Mouse (Mus musculus) midbrain, embryonic 15.5 days (tissue): ENCODE data around the gene Mtf1. TPM values are rescaled to one million over a fixed set of nuclear protein-coding genes. Genes with fewer than 3 reads are reported as not detected.

ENCODE experiments used
- ATAC-seq: fragments of 200-750 bp; cut with Nextera tagmentation; replicated peaks from 2 replicates; pipeline ENCODE4 v1.8.0; 2017; ENCODE audit warnings: moderate TSS enrichment
- H3K27ac ChIP-seq: fragments of 300-500 bp; sonication (generic); 2 replicates; pipeline ENCODE4 v1.5.1; 2015; ENCODE audit warnings: mild to moderate bottlenecking, inconsistent platforms
- H3K27me3 ChIP-seq: fragments of 300-500 bp; sonication (generic); replicated peaks from 2 replicates; pipeline ENCODE4 v1.6.1; 2015; ENCODE audit warnings: inconsistent platforms
- H3K36me3 ChIP-seq: fragments of 300-500 bp; sonication (generic); replicated peaks from 2 replicates; pipeline ENCODE4 v1.6.1; 2015; ENCODE audit warnings: inconsistent platforms
- H3K4me1 ChIP-seq: fragments of 300-500 bp; sonication (generic); 2 replicates; pipeline ENCODE4 v1.6.1; 2015; ENCODE audit warnings: inconsistent platforms
- H3K4me2 ChIP-seq: fragments of 300-500 bp; sonication (generic); 2 replicates; pipeline ENCODE4 v1.6.1; 2015; ENCODE audit warnings: inconsistent platforms, mild to moderate bottlenecking, moderate library complexity
- H3K4me3 ChIP-seq: fragments of 300-500 bp; sonication (generic); 2 replicates; pipeline ENCODE4 v1.5.1; 2015; ENCODE audit warnings: mild to moderate bottlenecking, inconsistent platforms
- H3K9ac ChIP-seq: fragments of 300-500 bp; sonication (generic); 2 replicates; pipeline ENCODE4 v1.6.1; 2015; ENCODE audit warnings: mild to moderate bottlenecking, inconsistent platforms
- H3K9me3 ChIP-seq: fragments of 300-500 bp; sonication (generic); 2 replicates; pipeline ENCODE4 v1.6.1; 2016; ENCODE audit warnings: inconsistent platforms
- WGBS: fragments of 180-500 bp; shearing (Covaris S2); methylation state at CpG from one replicate; pipeline ENCODE4 v1.1.7; 2015; ENCODE audit warnings: mixed read lengths; 5-methylcytosine and 5-hydroxymethylcytosine counted together
- polyA plus RNA-seq: library from polyadenylated mRNA; unstranded; fragments of >200 nt; fragmentation: Nextera tagmentation; extraction: Ambion mirVana; gene quantifications from 2 replicates; pipeline ENCODE4 v1.2.1, GENCODE M21; 2015

Gene Mtf1
- polyA plus RNA-seq, 1 experiment from 2014 or later = 13.7 TPM

DNA sequence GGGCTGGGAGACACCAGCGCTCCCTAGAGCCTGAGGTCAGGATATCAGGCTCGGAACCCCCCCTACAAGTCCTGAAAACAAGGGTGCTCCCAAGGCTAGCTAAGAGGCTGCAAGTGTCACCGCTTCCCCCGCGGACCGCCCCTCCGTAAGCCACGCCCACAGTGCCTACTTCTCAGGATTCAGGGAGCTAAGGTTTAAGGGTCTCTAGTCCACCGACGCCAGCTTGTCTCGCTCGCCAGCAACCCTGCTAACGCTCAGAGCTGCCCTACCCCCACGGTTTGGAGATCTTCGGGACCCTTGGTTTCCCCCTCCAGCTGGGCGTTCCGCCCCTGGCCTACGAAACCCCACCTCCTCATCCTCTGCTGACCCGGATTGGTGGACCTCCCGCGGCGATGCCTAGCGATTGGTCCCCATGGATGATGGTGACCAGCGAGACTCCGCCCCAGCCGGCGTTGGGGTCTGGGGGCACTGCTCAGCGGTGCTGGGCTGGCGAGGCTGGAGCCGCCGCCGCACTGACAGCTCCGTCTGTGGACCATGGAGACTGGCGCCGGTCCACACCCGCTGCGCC is 79.5 kb downstream of the Mtf1 start:
- no peaks in the 10 kb centered on the region for H3K36me3 ChIP-seq
- ATAC-seq = peak; percentile 97
- H3K4me1 ChIP-seq = peaks cover 28% of the 10 kb centered on the region
- peaks cover 20% of the 10 kb centered on the region; the same call in 1 of the 2 replicates for H3K27me3 ChIP-seq
- H3K27ac ChIP-seq = peak overlapping the region; percentile 82
- peak overlapping the region; percentile 59 for H3K4me3 ChIP-seq
- WGBS = under 1% methylated on average over 37 of the region's 37 CpGs
- H3K9ac ChIP-seq = peak overlapping the region; percentile 52
- H3K9me3 ChIP-seq = no peaks in the 10 kb centered on the region
- peak overlapping the region; percentile 71 for H3K4me2 ChIP-seq

DNA sequence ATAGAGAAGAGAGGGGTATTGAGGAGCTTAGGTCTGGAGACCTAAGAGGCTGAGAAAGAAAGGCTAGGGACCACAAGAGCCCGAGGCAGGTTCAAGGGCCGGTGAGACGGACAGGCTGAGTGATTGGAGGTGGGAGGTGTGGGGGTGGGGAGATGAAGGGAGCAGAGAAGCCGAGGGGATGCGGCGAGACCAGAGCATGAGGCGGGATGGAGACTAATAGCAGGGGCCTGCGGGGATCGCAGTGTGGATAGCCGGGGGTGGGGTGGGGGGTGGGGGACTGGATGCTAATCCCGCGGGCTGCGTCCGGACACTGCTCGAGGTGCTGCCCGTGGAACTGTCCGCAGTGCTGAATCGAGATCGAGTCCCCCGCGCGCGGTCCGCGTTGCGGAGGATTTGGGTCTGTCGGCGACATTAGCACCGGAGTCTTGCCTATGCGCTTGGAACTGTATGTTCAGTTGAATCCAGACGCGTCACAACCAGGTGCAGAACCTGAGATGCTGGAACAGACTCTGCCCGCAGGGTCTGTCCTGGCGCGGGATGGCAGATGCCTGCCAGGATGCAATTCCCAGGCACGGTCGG is 80.3 kb downstream of the Mtf1 start:
- Histone ChIP-seq H3K4me3 (peak overlapping the region; percentile 59), H3K9ac (peak overlapping the region; percentile 52), H3K36me3 (no peaks in the 10 kb centered on the region), H3K27ac (peak overlapping the region; percentile 82), H3K9me3 (no peaks in the 10 kb centered on the region), H3K4me1 (peaks cover 28% of the 10 kb centered on the region), H3K27me3 (peaks cover 20% of the 10 kb centered on the region; the same call in 1 of the 2 replicates), H3K4me2 (peak overlapping the region; percentile 71)
- 1% methylated on average over 37 of the region's 37 CpGs for WGBS
- peak; percentile 38 for ATAC-seq

DNA sequence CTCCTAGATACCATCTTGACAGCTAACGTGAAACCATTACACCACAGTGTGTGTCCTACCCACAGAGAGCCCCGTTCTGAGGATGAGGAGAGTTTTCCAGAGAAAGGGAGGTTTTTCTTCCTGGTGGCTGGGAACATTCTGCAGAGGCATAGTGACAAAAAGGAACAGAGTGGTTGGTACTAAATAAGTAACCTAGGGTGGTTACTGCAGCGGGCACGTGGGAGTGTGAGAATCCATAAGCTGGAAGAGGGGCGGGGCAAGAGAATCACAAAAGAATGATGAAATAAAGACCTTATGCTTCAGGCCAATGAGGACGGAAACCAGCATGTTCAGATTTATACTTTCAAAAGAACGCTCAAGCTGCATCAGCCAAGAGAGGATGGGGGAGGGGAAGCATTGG is 86.8 kb downstream of the Mtf1 start:
- peaks cover 23% of the 10 kb centered on the region; the same call in 1 of the 2 replicates for H3K27me3 ChIP-seq
- ATAC-seq = no peak
- WGBS = 67% methylated on average over 7 of the region's 7 CpGs

DNA sequence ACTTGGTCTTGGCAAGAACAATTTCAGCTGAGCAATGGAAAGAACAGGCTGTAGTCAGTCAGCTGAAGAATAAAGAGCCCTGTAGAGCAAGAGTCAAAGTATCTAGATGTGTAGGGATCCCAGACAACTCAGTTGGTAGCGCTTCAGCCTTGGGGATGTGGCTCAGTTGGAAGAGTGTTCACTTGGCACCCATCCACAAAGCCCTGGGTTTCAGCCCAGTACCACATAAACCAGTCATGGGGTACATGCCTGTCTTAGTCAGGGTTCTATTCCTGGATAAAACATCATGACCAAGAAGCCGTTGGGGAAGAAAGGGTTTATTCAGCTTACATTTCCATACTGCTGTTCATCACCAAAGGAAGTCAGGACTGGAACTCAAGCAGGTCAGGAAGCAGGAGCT is 88.0 kb downstream of the Mtf1 start:
- H3K36me3 ChIP-seq = no peaks in the 10 kb centered on the region
- H3K27ac ChIP-seq = no peak overlapping the region
- no peak for ATAC-seq
- 86% methylated on average over 2 of the region's 2 CpGs for WGBS
- no peak overlapping the region for H3K4me3 ChIP-seq
- no peak overlapping the region for H3K4me2 ChIP-seq
- peaks cover 17% of the 10 kb centered on the region for H3K4me1 ChIP-seq
- H3K27me3 ChIP-seq = peaks cover 26% of the 10 kb centered on the region; the same call in 1 of the 2 replicates
- H3K9me3 ChIP-seq = no peaks in the 10 kb centered on the region
- H3K9ac ChIP-seq = no peak overlapping the region

More for the DNA sequence above, 86.8 kb downstream of the Mtf1 start:
- Histone ChIP-seq H3K4me2 (no peak overlapping the region), H3K27ac (no peak overlapping the region), H3K4me3 (no peak overlapping the region), H3K9ac (no peak overlapping the region), H3K9me3 (no peaks in the 10 kb centered on the region), H3K36me3 (no peaks in the 10 kb centered on the region), H3K4me1 (peaks cover 5% of the 10 kb centered on the region)

DNA sequence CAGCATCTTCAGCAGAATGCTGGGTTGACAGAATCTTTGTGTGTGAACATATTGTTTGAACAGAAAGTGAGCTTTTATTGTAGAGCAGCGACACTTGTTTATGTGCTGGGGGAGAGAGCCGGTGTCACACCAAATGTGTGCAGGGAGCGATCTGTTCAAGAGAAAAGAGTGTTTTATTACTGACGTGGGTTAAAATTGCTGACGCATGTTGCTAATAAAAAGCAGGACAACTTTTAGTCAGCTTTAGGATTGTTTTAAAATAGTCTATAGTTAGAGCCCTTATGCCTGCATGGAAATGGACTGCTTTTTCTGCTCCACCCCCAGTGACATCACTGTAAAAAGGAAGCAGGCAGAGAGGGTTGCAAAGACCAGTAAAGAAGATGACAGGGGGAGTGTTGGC is 88.9 kb downstream of the Mtf1 start:
- Histone ChIP-seq H3K4me2 (no peak overlapping the region), H3K9me3 (no peaks in the 10 kb centered on the region), H3K9ac (no peak overlapping the region), H3K4me1 (peaks cover 21% of the 10 kb centered on the region), H3K36me3 (no peaks in the 10 kb centered on the region), H3K27me3 (peaks cover 21% of the 10 kb centered on the region; the same call in 1 of the 2 replicates), H3K4me3 (no peak overlapping the region), H3K27ac (no peak overlapping the region)
- ATAC-seq = no peak
- 77% methylated on average over 5 of the region's 5 CpGs for WGBS

DNA sequence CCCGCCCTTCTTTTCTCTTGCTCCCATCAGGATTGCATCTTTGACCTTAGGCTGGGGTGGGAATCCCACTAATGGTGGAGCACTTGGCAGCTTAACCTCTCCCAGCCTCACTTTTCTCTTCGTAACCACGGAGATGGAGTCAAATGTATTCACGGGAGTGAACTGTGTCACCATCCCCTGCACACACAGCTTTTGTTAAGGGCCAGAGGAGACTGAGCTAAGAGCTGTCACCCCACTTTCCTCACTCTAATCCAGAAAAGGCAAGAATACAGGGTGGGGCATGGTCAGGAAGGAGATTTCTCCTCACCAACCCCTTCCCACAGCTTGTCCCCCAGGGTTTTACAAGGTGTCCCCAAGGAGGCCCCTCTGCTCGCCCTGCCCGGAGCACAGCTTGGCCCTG is 91.9 kb downstream of the Mtf1 start:
- Histone ChIP-seq H3K27me3 (peaks cover 19% of the 10 kb centered on the region; the same call in 1 of the 2 replicates), H3K27ac (0 out of 2 replicates have a peak overlapping the region, but pooled peaks have one; percentile 20), H3K4me3 (peak overlapping the region; percentile 52), H3K36me3 (no peaks in the 10 kb centered on the region), H3K4me2 (peak overlapping the region; percentile 71), H3K4me1 (peaks cover 28% of the 10 kb centered on the region), H3K9me3 (no peaks in the 10 kb centered on the region), H3K9ac (no peak overlapping the region)
- ATAC-seq = no peak
- 29% methylated on average over 6 of the region's 6 CpGs for WGBS

DNA sequence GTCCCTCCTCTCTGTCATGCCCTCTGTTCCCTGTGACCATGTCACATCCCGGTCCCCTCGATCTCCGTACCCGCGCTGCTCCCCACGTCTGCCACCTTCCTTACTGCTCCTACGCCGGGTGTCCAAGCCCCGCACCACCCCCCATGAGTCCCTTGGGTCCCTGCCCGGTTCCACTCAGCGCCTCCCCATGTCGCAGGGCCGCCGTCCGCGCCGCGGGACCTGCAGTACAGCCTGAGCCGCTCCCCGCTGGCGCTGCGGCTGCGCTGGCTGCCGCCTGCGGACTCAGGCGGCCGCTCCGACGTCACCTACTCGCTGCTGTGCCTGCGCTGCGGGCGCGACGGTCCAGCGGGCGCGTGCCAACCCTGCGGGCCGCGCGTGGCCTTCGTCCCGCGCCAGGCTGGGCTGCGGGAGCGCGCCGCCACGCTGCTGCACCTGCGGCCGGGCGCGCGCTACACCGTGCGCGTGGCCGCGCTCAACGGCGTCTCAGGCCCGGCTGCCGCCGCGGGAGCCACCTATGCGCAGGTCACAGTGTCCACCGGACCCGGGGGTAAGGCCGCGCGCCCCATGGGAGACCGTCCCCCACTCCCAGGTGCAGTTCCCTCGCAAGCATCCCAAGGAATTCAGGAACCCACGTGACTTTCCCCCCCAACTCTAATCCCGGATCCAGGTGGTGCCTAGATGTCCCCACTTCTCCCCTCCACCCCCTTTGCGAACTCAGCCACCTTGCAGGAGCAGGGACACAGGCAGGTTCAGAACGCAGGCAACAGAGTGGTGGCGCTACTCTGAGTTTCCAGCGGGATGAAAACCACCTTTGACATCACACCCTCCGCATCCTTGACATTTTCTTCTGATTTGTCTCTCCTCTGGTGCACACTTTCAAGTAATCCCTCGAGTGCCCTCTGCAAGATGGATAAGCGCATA is 92.9 kb downstream of the Mtf1 start:
- WGBS = under 1% methylated on average over 79 of the region's 83 CpGs
- Histone ChIP-seq H3K9ac (peak overlapping the region; percentile 59), H3K4me1 (peaks cover 35% of the 10 kb centered on the region), H3K9me3 (no peaks in the 10 kb centered on the region), H3K27me3 (peaks cover 19% of the 10 kb centered on the region; the same call in 1 of the 2 replicates), H3K4me2 (peak overlapping the region; percentile 71), H3K4me3 (peak overlapping the region; percentile 52), H3K36me3 (no peaks in the 10 kb centered on the region), H3K27ac (peak overlapping the region; percentile 20; the same call in 1 of the 2 replicates)
- ATAC-seq = peak; percentile 83

DNA sequence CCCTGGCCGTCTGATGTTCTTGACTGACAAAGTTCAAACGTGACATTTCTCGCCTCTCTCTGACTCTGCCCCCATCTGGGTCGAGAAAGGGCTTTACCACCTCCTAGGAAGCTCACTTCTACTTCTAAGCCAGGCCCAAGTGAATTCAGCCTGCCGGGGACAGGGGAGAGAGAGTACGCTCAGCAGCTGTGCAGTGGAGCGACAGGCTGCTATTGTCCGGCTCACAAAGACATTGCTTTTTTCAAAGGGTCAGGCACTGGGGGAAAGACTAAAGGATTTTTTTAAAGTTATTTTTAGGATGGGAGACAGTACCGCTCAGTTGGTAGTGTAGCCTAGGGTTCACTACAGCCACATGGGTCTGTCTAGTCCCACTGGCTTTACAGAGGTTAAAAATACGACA is 96.5 kb downstream of the Mtf1 start:
- H3K4me3 ChIP-seq = no peak overlapping the region
- H3K4me1 ChIP-seq = peaks cover 47% of the 10 kb centered on the region
- no peak overlapping the region for H3K4me2 ChIP-seq
- WGBS = 14% methylated on average over 10 of the region's 10 CpGs
- no peak for ATAC-seq
- no peak overlapping the region for H3K27ac ChIP-seq
- no peak overlapping the region for H3K9ac ChIP-seq
- H3K27me3 ChIP-seq = peaks cover 7% of the 10 kb centered on the region; the same call in 1 of the 2 replicates
- no peaks in the 10 kb centered on the region for H3K36me3 ChIP-seq
- H3K9me3 ChIP-seq = no peaks in the 10 kb centered on the region

Other genes starting within 250 kb of the Mtf1 start
- gene 3100002H09Rik, start 191.3 kb upstream of the Mtf1 start, polyA plus RNA-seq = 0.98 and 1.3 TPM in 2 replicates
- gene Pou3f1, start 145.3 kb upstream of the Mtf1 start, polyA plus RNA-seq = 16.8 and 22.6 TPM in 2 replicates
- gene Utp11, start 108.5 kb upstream of the Mtf1 start, polyA plus RNA-seq = 36.8 and 41.8 TPM in 2 replicates
- 1.6 and 2.2 TPM in 2 replicates for gene Fhl3, start 101.4 kb upstream of the Mtf1 start, polyA plus RNA-seq
- 110 and 112 TPM in 2 replicates for gene Sf3a3, start 87.3 kb upstream of the Mtf1 start, polyA plus RNA-seq
- gene Inpp5b, start 60.3 kb upstream of the Mtf1 start, polyA plus RNA-seq = 22.4 and 29.1 TPM in 2 replicates
- 49.2 and 50.5 TPM in 2 replicates for gene Yrdc, start 48.6 kb downstream of the Mtf1 start, polyA plus RNA-seq
- 94.8 and 95.8 TPM in 2 replicates for gene 1110065P20Rik, start 49.1 kb downstream of the Mtf1 start, polyA plus RNA-seq
- 13.8 and 14.2 TPM in 2 replicates for gene Maneal, start 60.1 kb downstream of the Mtf1 start, polyA plus RNA-seq
- 16.1 and 16.3 TPM in 2 replicates for gene Epha10, start 78.8 kb downstream of the Mtf1 start, polyA plus RNA-seq
- 14.3 and 16.9 TPM in 2 replicates for gene 9930104L06Rik, start 134.9 kb downstream of the Mtf1 start, polyA plus RNA-seq
- 24.8 and 30.6 TPM in 2 replicates for gene Cdca8, start 137.2 kb downstream of the Mtf1 start, polyA plus RNA-seq
- gene Rspo1, start 184.3 kb downstream of the Mtf1 start, polyA plus RNA-seq = 2.4 and 3.7 TPM in 2 replicates
- 96.9 and 104 TPM in 2 replicates for gene Gnl2, start 214.5 kb downstream of the Mtf1 start, polyA plus RNA-seq